ENCODE assay signal across 8 mouse cellular contexts in the genomic region with DNA sequence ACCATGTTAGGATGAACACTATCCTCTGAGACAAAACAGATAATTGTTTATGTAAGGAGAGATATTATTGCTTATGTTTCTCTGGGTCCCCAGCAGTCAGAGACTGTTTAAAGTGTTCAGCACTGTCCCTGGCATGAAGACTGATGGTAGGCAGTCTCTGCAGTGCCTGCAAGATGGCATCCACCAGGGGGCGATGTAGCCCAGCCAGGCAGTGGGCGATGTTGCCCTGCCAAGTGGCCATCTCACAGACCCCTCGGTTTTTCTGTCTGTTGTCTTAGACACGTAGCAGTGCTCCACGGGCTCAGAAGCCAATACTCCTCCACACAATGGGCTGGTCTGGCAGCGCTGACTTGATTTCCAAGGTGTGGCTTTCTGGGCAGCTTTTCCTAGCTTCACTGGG. TPM values are rescaled to one million over a fixed set of nuclear protein-coding genes. Genes with fewer than 3 reads are reported as not detected.
A peak's percentile ranks its signal among the peaks of the same experiment; 100 is the strongest.
DNase-seq lines count a peak whose midpoint lies in the region; ATAC-seq lines count a peak whose summit lies in the region.

No protein-coding gene starts in this region.

- H3K4me3 ChIP-seq in kidney, embryonic 15.5 days (replicated peaks) = no peak overlapping the region
- no peak overlapping the region for H3K4me3 ChIP-seq in liver, embryonic 16.5 days (ENCODE audit: low read depth, low read length)

- H3K9me3 ChIP-seq in kidney, embryonic 15.5 days (replicated peaks) = no peaks in the 10 kb centered on the region
- H3K9me3 ChIP-seq in liver, embryonic 16.5 days (replicated peaks; ENCODE audit: control insufficient read depth, low read length) = no peaks in the 10 kb centered on the region

- peaks cover 7% of the 10 kb centered on the region for H3K36me3 ChIP-seq in kidney, embryonic 15.5 days
- no peaks in the 10 kb centered on the region for H3K36me3 ChIP-seq in liver, embryonic 16.5 days (ENCODE audit: control insufficient read depth, insufficient read depth)

- peaks cover 34% of the 10 kb centered on the region for H3K4me1 ChIP-seq in kidney, embryonic 15.5 days
- H3K4me1 ChIP-seq in liver, embryonic 16.5 days (ENCODE audit: control insufficient read depth, low read depth, low read length) = peaks cover 2% of the 10 kb centered on the region

- H3K27me3 ChIP-seq in kidney, embryonic 15.5 days = no peaks in the 10 kb centered on the region
- H3K27me3 ChIP-seq in liver, embryonic 16.5 days (ENCODE audit: control insufficient read depth, insufficient read depth, low read depth, low read length) = no peaks in the 10 kb centered on the region

- no peak; the same call in 1 of the 2 replicates for ATAC-seq in kidney, embryonic 15.5 days (replicated peaks; ENCODE audit: low FRiP score)
- no peak for ATAC-seq in liver, embryonic 16.5 days (ENCODE audit: low read depth)

- peak; percentile 94 for DNase-seq in B cell, adult 2 months
- DNase-seq in NIH3T3 (ENCODE audit: low read depth) = peak; percentile 87
- peak; percentile 76 to 80 for DNase-seq in cerebellum, postnatal 36 days
- peak; percentile 97 for DNase-seq in heart, adult 11 months
- peak; percentile 83 for DNase-seq in retina, postnatal 1 day
- peak; percentile 48 to 68 for DNase-seq in urinary bladder, adult 18-20 months (ENCODE audit: low spot score in 2 of 2)

- H3K9ac ChIP-seq in kidney, embryonic 15.5 days = no peak overlapping the region
- H3K9ac ChIP-seq in liver, embryonic 16.5 days (ENCODE audit: low read depth, low read length) = no peak overlapping the region; the same call in 1 of the 2 replicates

- peak overlapping the region; percentile 30; the same call in 1 of the 2 replicates for H3K4me2 ChIP-seq in kidney, embryonic 15.5 days
- H3K4me2 ChIP-seq in liver, embryonic 16.5 days (ENCODE audit: low read depth, low read length) = 0 out of 2 replicates have a peak overlapping the region, but pooled peaks have one; percentile 5

- H3K27ac ChIP-seq in kidney, embryonic 15.5 days = no peak overlapping the region
- H3K27ac ChIP-seq in liver, embryonic 16.5 days (ENCODE audit: low read length) = no peak overlapping the region

- WGBS in kidney, embryonic 15.5 days = 6% methylated on average over 6 of the region's 6 CpGs
- 5% methylated on average over 6 of the region's 6 CpGs for WGBS in liver, embryonic 16.5 days (ENCODE audit: insufficient replicate concordance)

RNA-seq across cellular contexts. Expression of gene Prkcd, which starts 34.6 kb away (rescaled TPM):
- polyA plus RNA-seq in kidney, embryonic 15.5 days (2015; fragmentation: Nextera tagmentation; extraction: Ambion mirVana) = 47.5 and 50.6 TPM in 2 replicates
- polyA plus RNA-seq in liver, embryonic 16.5 days (2015; fragmentation: Nextera tagmentation; extraction: Ambion mirVana) = 16.3 and 16.4 TPM in 2 replicates

RNA-seq across cellular contexts. Expression of gene Tkt, which starts 43.3 kb away (rescaled TPM):
- 275 and 297 TPM in 2 replicates for polyA plus RNA-seq in kidney, embryonic 15.5 days (2015; fragmentation: Nextera tagmentation; extraction: Ambion mirVana)
- 175 and 178 TPM in 2 replicates for polyA plus RNA-seq in liver, embryonic 16.5 days (2015; fragmentation: Nextera tagmentation; extraction: Ambion mirVana)
